Mouse (Mus musculus) neural tube, embryonic 10.5 days (tissue): ENCODE measurements around the gene Isca2.

Experiments used
- DNase-seq: peaks from one replicate; pipeline ENCODE4 v3.0.0-alpha.2; 2017; ENCODE audit warnings: low spot score; ENCODE audit errors: extremely low spot score

Gene Isca2

DNA sequence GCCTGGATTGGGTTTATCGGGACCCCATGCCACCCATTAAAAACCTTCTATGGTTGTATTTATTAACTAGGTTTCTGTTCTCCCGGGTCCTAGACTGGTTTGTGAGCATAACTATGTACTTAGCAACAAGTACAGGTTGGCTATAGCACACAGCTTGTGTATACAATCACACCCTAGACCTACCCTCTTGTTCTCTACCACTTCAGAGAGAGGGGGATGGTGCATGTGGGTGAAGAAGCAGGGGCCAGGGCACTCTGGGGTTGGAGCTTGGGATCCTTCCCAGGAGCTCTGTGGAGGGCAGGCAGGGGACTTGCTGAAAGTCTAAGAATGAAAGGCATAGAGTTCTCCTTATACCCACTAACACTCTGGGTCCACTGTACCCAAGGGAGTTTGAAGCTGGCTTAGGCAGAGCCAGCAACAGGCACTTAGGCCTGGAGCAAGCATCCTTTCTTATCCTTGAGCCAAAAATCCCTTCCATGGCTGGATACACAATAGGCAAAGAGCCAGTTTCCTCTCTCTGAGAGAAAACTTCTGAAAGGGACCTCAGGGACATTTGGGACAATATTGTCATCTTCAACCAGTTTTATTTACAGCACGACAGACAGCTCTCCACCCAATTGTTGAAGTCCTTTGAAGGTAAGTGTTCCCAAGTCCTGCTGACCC, 41.7 kb downstream of the Isca2 start:
- DNase-seq: no peak

DNA sequence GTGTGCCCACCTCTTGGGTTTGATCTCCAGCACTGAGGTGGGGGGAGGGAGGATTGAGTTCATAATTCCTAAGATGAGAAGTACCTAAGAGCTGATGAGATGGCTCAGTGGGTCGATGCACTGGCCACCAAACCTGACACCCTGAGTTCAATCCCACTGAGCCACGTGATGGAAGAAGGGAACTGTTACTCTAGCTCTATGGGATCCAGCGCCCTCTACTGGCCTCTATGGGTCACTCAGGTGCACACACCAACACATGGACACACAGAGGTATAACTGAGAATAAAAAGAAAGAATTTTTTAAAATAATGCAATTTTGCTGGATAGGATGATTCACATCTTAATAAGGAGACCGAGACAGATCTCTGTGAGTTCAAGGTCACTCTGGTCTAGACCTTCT, 45.4 kb downstream of the Isca2 start:
- DNase-seq: no peak

DNA sequence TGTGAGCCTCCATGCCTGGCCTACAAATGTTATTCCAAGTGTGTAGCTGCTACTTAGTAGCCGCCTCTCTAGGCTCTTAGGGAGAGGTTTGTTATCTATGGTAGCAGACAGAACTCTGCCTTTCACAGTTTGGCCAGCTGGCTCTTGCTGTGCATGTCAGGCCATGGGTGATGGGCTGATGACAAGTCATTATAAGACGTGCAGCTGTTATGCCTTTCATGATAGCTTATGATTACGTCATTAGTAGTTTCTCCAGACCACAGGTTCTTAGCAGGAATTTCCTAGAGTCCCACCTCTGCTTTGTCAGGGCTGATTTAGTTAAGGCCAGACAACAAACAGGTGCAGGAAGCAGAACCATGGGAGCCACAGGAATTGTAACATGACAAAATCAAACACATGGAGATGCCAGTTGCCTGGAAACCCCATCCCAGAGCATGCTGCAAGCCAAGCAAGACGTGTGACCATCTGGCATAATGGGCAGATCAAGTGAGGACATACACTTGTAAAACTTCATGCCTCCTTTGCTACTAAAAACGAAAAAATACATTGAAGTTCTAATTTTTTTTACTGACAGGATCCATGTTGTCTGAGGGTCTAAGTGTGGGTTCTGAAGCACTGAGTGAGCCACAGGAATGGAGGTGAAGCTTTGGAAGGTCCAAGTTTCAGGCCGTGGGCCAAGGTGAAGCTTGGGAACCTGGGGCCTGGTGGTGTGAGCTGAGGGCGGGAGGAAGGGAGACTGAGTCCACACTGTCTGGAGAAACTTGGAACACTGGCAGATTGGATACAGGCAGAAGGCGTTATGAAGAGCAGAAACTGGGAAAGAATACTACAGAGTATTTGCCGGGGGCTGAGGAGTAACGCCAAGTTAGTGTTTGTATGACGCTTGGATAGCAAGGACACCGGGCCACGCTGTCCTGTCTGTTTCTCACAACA, 46.5 kb downstream of the Isca2 start:
- no peak for DNase-seq

DNA sequence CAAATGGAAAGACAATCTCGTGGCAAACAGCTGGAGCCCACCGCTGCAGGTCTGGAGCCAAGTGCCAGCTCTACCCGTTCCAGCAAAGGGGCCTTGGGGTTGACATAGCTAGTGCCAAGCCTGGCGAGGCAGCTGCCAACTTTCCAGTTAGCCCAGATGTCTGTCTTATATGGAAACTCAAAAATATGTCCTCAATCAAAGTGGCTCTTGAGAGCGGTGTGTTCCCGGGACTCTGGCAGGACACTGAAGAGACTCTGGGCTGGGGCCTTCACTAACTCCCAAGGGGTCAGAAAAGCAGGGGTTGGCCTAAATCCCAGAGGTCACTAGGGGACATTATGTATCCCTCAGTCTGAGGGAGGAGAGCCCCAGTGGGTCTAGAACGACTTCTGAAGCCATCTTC, 50.5 kb downstream of the Isca2 start:
- DNase-seq: no peak

DNA sequence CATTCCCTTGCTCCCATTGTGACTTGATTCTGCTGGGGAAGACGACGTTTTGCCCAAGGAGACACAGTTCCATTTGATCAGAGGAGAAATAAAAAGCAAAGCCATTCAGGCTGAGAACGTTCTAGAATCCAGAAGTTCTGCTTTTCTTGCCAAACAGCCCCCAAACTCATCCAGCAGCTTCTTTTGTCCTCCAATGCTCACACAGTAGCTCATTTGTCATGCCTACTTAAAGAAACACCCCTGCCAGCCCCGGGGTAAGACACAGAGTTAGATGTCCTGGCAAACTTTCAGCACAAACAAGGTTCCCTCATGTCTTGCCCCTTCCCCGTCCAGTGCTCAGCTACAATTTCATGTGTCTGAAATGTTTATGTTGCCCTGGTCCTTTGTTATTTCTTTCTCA, 51.2 kb downstream of the Isca2 start:
- no peak for DNase-seq
